Mouse (Mus musculus) cerebellum, adult 2 months (tissue): ENCODE data around the gene Ldb1.

Source experiments
- CTCF ChIP-seq: fragments of 200-500 bp; IDR thresholded peaks from 2 replicates; pipeline ENCODE4 v1.5.1; 2011; ENCODE audit warnings: low read depth, mild to moderate bottlenecking, control low read depth, low read length, moderate library complexity, borderline replicate concordance; ENCODE audit not compliant: insufficient read depth
- POLR2A ChIP-seq: fragments of 200-500 bp; IDR thresholded peaks from 2 replicates; pipeline ENCODE4 v1.6.1; 2011; ENCODE audit warnings: low read length, control low read depth, borderline replicate concordance; ENCODE audit not compliant: insufficient read depth

DNA sequence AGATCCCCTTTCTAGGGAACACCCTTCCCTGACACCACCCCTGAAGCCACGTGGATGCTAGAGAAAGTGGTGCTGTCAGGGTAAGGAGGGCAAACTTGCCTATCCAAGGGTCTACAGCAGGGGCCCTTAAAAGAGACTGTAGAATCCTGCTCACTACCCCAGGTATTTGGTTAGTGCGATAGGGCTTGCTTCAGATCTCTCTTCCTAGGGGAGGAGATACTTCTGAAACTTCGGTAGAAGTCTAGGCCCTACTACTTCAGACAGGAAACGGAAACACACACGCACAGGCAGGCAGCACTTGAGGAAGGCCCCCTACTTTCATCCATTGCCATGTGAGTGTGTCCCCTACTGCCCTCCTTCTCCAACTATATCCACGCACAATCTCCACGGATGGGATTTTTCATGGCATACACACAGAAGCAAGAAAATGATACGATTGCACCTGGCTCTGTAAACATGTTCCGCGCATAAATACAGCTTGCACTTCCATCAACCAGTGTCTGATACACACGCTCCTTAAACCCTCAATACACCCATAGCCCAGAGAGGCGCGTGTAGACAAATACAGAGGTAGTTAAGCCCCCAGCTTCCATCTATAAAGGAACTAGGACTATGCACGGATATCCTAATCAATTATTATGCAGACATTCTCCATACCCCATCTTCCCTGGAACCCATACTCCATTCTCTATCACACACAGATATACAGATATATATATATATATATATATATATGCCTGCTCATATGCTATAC is 4.7 kb downstream of the Ldb1 start:
- no peak for TF ChIP-seq CTCF
- no peak for TF ChIP-seq POLR2A
